Mouse (Mus musculus): ENCODE results near the gene Gm20388.

DNA sequence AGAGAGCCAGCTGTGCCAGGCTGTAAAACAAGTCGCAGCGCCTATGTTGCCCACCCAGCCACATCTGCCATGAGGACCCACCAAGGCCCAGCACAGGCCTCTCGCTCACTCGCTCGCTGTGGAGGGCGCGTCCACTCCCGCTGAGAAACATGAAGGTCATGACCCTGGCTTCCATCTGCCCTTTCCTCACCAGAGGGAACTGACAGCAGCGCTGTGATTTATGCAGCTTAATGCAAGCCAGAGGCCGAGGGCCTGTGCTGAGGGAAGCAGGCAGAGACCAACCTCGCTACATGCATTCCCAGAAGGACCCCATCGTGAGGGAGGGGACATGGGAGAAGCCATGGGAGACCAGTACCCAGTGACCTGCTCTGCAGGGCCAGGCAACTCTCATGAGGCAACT lies 1029.6 kb downstream of the Gm20388 start:
- TF ChIP-seq CTCF (IDR thresholded peaks at IDR 0.05; ENCODE audit: borderline replicate concordance, insufficient read depth, low read depth, low read length) (no peak), POLR2A (IDR thresholded peaks at IDR 0.05; ENCODE audit: borderline replicate concordance, insufficient read depth, low read length) (no peak)
